ENCODE assay signal across 7 mouse cellular contexts in genomic region chr2:168154090-168154881, GRCm38 (mm10). TPM values are rescaled to one million over a fixed set of nuclear protein-coding genes. Genes with fewer than 3 reads are reported as not detected.
DNase-seq lines count a peak whose midpoint lies in the region; ATAC-seq lines count a peak whose summit lies in the region.

No protein-coding gene starts in this region.

- DNase-seq in adrenal gland, adult 8-10 months = peak; percentile 79
- DNase-seq in embryonic facial prominence, embryonic 11.5 days (ENCODE audit: low spot score) = peak; percentile 98
- peak; percentile 97 for DNase-seq in heart, adult 11 months
- peak; percentile 88 for DNase-seq in kidney, adult 11 months
- peak; percentile 96 for DNase-seq in limb, embryonic 11.5 days (ENCODE audit: low spot score)
- DNase-seq in midbrain, embryonic 14.5 days = peak; percentile 91
- DNase-seq in spleen, adult 12 weeks (ENCODE audit: low spot score) = peak; percentile 60

- no peak overlapping the region for H3K4me3 ChIP-seq in embryonic facial prominence, embryonic 11.5 days (ENCODE audit: low read depth, low read length)
- no peak overlapping the region for H3K4me3 ChIP-seq in limb, embryonic 11.5 days (ENCODE audit: low read depth, low read length)
- no peak overlapping the region for H3K4me3 ChIP-seq in midbrain, embryonic 14.5 days (replicated peaks; ENCODE audit: low read depth, low read length)

- H3K36me3 ChIP-seq in embryonic facial prominence, embryonic 11.5 days (replicated peaks; ENCODE audit: control insufficient read depth, insufficient read depth, low read depth, low read length) = no peaks in the 10 kb centered on the region
- no peaks in the 10 kb centered on the region for H3K36me3 ChIP-seq in limb, embryonic 11.5 days (ENCODE audit: control insufficient read depth, insufficient read depth, low read length)
- H3K36me3 ChIP-seq in midbrain, embryonic 14.5 days (ENCODE audit: control insufficient read depth, insufficient read depth, low read length) = no peaks in the 10 kb centered on the region

- H3K9me3 ChIP-seq in embryonic facial prominence, embryonic 11.5 days (replicated peaks; ENCODE audit: control insufficient read depth, low read length) = no peaks in the 10 kb centered on the region
- H3K9me3 ChIP-seq in limb, embryonic 11.5 days (ENCODE audit: control insufficient read depth, low read length) = no peaks in the 10 kb centered on the region
- H3K9me3 ChIP-seq in midbrain, embryonic 14.5 days (ENCODE audit: control insufficient read depth, low read length) = no peaks in the 10 kb centered on the region

- peak; percentile 83 for ATAC-seq in embryonic facial prominence, embryonic 11.5 days (replicated peaks; ENCODE audit: insufficient number of reproducible peaks, low FRiP score, low TSS enrichment, low read depth)
- peak; percentile 88 for ATAC-seq in limb, embryonic 11.5 days (ENCODE audit: insufficient number of reproducible peaks, low FRiP score, low TSS enrichment, low read depth)
- peak; percentile 90 for ATAC-seq in midbrain, embryonic 14.5 days (ENCODE audit: low FRiP score, low TSS enrichment)

- peak overlapping the region; percentile 62; the same call in 1 of the 2 replicates for H3K27ac ChIP-seq in embryonic facial prominence, embryonic 11.5 days (replicated peaks; ENCODE audit: low read depth, low read length)
- H3K27ac ChIP-seq in limb, embryonic 11.5 days (replicated peaks; ENCODE audit: low read depth, low read length) = peak overlapping the region; percentile 71
- H3K27ac ChIP-seq in midbrain, embryonic 14.5 days (replicated peaks; ENCODE audit: low read depth, low read length) = peak overlapping the region; percentile 66

- H3K9ac ChIP-seq in embryonic facial prominence, embryonic 11.5 days (replicated peaks; ENCODE audit: low read length) = peak overlapping the region; percentile 56
- peak overlapping the region; percentile 43 for H3K9ac ChIP-seq in limb, embryonic 11.5 days (ENCODE audit: low read length)
- no peak overlapping the region for H3K9ac ChIP-seq in midbrain, embryonic 14.5 days (replicated peaks; ENCODE audit: low read length)

- H3K27me3 ChIP-seq in embryonic facial prominence, embryonic 11.5 days (ENCODE audit: control insufficient read depth, insufficient read depth, low read length) = no peaks in the 10 kb centered on the region
- no peaks in the 10 kb centered on the region for H3K27me3 ChIP-seq in limb, embryonic 11.5 days (ENCODE audit: control insufficient read depth, insufficient read depth, low read length)
- H3K27me3 ChIP-seq in midbrain, embryonic 14.5 days (ENCODE audit: control insufficient read depth, insufficient read depth, low read length) = no peaks in the 10 kb centered on the region

- 19% methylated on average over 14 of the region's 14 CpGs for WGBS in embryonic facial prominence, embryonic 11.5 days
- WGBS in limb, embryonic 11.5 days = 21% methylated on average over 14 of the region's 14 CpGs
- WGBS in midbrain, embryonic 14.5 days = 18% methylated on average over 14 of the region's 14 CpGs

- H3K4me2 ChIP-seq in embryonic facial prominence, embryonic 11.5 days (ENCODE audit: low read depth, low read length) = peak overlapping the region; percentile 34; the same call in 1 of the 2 replicates
- H3K4me2 ChIP-seq in limb, embryonic 11.5 days (ENCODE audit: low read depth, severe bottlenecking) = peak overlapping the region; percentile 26; the same call in 1 of the 2 replicates
- H3K4me2 ChIP-seq in midbrain, embryonic 14.5 days (ENCODE audit: low read length) = peak overlapping the region; percentile 8

- H3K4me1 ChIP-seq in embryonic facial prominence, embryonic 11.5 days (ENCODE audit: control insufficient read depth, insufficient read depth, low read length) = no peaks in the 10 kb centered on the region
- peaks cover 28% of the 10 kb centered on the region for H3K4me1 ChIP-seq in limb, embryonic 11.5 days (ENCODE audit: control insufficient read depth, insufficient read depth, low read length)
- peaks cover 12% of the 10 kb centered on the region; the same call in 1 of the 2 replicates for H3K4me1 ChIP-seq in midbrain, embryonic 14.5 days (ENCODE audit: control insufficient read depth, insufficient read depth, low read length)

RNA-seq across cellular contexts. Expression of gene Adnp, which starts 52.6 kb away (rescaled TPM):
- 10 to 100 TPM; 49.1 to 73.9 (median 56.2) TPM for total RNA-seq in adrenal gland, adult 8-10 months (2022)
- 3.3 and 10.1 TPM in 2 replicates for polyA plus RNA-seq in embryonic facial prominence, embryonic 11.5 days (2014; fragmentation: Nextera tagmentation; extraction: Ambion mirVana)
- 12.2 and 19.8 TPM in 2 replicates for polyA plus RNA-seq in limb, embryonic 11.5 days (2014; fragmentation: Nextera tagmentation; extraction: Ambion mirVana)
- polyA plus RNA-seq in midbrain, embryonic 14.5 days (2014; fragmentation: Nextera tagmentation; extraction: Ambion mirVana) = 4.5 and 5.8 TPM in 2 replicates
